Mouse (Mus musculus) 3T3-L1 (cell line): ENCODE data around the gene Ifi47.
"Not testable (repeated sequence)": the region's sequence is repeated elsewhere in the genome, so short reads cannot be mapped to it uniquely, and the experiment has no call there.

Experiments used
- DNase-seq: peaks from one replicate; pipeline ENCODE4 v3.0.0-alpha.2; 2015; ENCODE audit warnings: low read depth, low spot score

Gene Ifi47

GRCm38 (mm10) chr11:49076001-49076757 lies at the start of gene Ifi47:
TSS of gene Ifi47 (plus strand) at chr11:49076587.
- peak; percentile 54 for DNase-seq

GRCm38 (mm10) chr11:49050064-49050463 lies 26.3 kb upstream of the Ifi47 start:
- DNase-seq = not testable (repeated sequence)

GRCm38 (mm10) chr11:49051093-49051891 lies 25.1 kb upstream of the Ifi47 start, which contains the start of gene 9930111J21Rik2:
TSS of gene 9930111J21Rik2 (minus strand) at chr11:49051242.
- not testable (repeated sequence) for DNase-seq

GRCm38 (mm10) chr11:49051894-49052293 lies 24.5 kb upstream of the Ifi47 start:
- DNase-seq = not testable (repeated sequence)

- not testable (repeated sequence) for DNase-seq
These were observed 16.3 kb upstream of the Ifi47 start for GRCm38 (mm10) chr11:49060061-49060460.

- DNase-seq = not testable (repeated sequence)
These were observed 14.5 kb upstream of the Ifi47 start for GRCm38 (mm10) chr11:49061865-49062264.

GRCm38 (mm10) chr11:49063713-49064469 lies 12.5 kb upstream of the Ifi47 start, which contains the start of gene Tgtp2:
TSS of gene Tgtp2 (minus strand) at chr11:49064206.
- DNase-seq = not testable (repeated sequence)

- DNase-seq = no peak
These were observed 8.0 kb upstream of the Ifi47 start for GRCm38 (mm10) chr11:49068358-49068757.

- no peak for DNase-seq
These were observed 625 bp downstream of the Ifi47 start for GRCm38 (mm10) chr11:49077012-49077411.

GRCm38 (mm10) chr11:49078719-49079118 lies 2.3 kb downstream of the Ifi47 start:
- no peak for DNase-seq

GRCm38 (mm10) chr11:49080636-49081035 lies 4.2 kb downstream of the Ifi47 start:
- DNase-seq = no peak

GRCm38 (mm10) chr11:49081356-49081755 lies 5.0 kb downstream of the Ifi47 start:
- DNase-seq = peak; percentile 43

- DNase-seq = no peak
These were observed 5.5 kb downstream of the Ifi47 start for GRCm38 (mm10) chr11:49081886-49082285.

- DNase-seq = no peak
These were observed 6.8 kb downstream of the Ifi47 start for GRCm38 (mm10) chr11:49083146-49083545.

GRCm38 (mm10) chr11:49083808-49084207 lies 7.4 kb downstream of the Ifi47 start:
- no peak for DNase-seq

- no peak for DNase-seq
These were observed 8.0 kb downstream of the Ifi47 start for GRCm38 (mm10) chr11:49084385-49084784.

GRCm38 (mm10) chr11:49084875-49085274 lies 8.5 kb downstream of the Ifi47 start:
- DNase-seq = peak; percentile 60

GRCm38 (mm10) chr11:49086858-49087361 lies 10.5 kb downstream of the Ifi47 start:
- peak; percentile 27 for DNase-seq

GRCm38 (mm10) chr11:49087830-49088616 lies 11.6 kb downstream of the Ifi47 start:
- no peak for DNase-seq

- no peak for DNase-seq
These were observed 12.7 kb downstream of the Ifi47 start for GRCm38 (mm10) chr11:49088990-49089652.
